Mouse (Mus musculus): ENCODE measurements around the gene Pglyrp1. TPM values are rescaled to one million over a fixed set of nuclear protein-coding genes. Genes with fewer than 3 reads are reported as not detected.

The Pglyrp1 gene
- total RNA-seq, 2 experiments from 2014 or later = 23.2 to 26.3 TPM

DNA sequence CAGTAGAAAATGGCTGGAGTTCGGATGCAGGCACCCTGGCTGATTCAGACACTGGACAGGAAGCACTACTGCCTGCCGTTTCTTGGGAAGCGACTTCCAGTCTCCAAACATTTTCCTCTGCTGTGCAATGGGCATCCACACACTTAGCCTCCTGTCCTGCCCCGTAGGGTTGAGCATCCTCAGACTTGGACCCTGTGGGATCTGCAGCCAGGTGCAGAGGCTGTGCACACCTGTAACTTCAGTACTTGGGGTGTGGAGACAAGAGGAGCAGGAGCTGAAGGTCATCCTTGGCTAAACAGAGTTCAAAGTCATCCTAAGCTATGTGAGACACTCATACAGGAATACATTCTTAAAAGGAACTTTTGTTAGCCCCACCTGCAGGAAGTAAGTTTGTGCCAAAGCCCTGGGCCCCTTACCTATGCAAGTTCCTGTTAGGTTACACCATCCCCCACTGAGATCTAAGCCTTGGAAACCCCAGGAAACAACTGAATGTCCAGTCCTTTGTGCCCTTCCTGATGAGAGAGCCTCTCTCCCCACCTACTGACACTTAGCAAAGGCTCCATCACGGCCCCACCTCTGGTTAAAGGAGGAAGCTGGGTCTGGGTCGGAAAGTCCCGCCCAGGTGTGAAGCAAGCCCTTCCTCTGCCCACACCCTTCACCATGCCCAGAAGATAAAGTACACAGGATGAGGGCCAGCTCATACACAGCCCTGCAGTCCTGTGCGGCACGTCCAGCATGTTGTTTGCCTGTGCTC, 13.0 kb downstream of the Pglyrp1 start:
- no peak for DNase-seq (ENCODE audit: low spot score in 2 of 2)
- intact Hi-C loops (cut with DNase I) = no loop called here

DNA sequence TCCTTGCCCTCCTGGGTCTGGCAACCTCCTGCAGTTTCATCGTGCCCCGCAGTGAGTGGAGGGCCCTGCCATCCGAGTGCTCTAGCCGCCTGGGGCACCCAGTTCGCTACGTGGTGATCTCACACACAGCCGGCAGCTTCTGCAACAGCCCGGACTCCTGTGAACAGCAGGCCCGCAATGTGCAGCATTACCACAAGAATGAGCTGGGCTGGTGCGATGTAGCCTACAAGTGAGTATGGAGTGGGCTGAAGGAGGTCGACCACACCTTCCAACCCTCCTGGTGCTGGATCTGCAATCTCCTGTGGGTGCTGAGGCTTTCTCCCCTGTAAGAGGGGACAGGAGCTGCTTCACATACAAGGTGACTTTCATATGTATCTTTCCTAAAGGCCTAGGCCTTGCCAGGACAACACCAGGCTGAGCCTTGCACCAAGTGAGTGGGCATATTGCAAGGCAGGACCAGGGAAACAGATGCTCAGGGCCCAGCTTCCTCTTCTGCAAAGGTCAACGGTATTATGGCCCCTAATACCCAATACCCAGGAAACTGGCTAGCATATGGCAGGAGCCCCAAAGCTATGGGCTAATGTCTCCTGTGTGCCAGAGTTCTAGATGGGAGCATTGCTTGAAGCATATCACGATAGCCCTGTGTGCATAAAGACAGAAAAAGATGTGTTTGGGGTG, 13.8 kb downstream of the Pglyrp1 start:
- intact Hi-C loops (cut with DNase I) = no loop called here

DNA sequence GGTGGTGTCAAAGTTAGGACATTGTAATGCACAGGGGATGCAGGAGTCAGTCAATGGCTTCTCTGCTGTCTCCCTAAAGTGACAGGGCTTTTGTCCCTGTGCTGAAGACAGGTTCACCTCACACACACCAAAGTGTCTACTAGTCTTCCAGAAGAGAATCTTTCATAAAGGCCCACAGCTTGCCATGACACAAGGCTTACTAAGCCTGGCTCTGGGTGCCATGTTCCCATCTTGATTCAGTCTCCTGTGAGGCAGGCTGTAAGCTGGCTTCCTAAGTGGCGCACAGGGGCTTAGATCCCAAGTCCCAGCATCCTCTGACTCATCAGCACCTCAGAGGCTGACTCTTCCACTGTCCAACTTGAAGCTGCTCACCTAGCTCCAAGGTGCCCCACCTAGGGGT, 15.8 kb downstream of the Pglyrp1 start:
- DNase-seq (ENCODE audit: low spot score in 2 of 2) = no peak
- intact Hi-C loops (cut with DNase I) = no loop called here

More for the DNA sequence above, 13.8 kb downstream of the Pglyrp1 start:
- DNase-seq (ENCODE audit: low spot score in 2 of 2) = no peak

DNA sequence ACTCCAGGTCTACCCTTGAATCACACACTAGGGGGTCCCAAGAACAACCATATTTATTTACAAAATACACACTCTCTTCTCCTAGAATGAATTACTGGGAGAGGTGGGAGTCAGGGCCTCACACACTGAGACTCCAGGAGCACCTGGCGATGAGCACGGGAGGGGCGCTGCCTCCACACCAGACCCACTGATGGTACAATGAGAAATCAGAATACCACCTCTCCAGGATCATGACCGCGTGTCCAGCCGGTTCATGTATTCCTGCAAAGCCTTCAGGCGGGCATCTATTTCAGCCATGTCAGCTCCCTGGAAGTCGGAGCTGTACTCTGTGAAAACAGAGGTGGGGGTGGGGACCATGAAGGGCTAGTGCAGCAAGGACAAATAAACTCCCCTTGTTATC, 19.7 kb downstream of the Pglyrp1 start:
- intact Hi-C loops (cut with DNase I) = no loop called here
- DNase-seq (ENCODE audit: low spot score in 2 of 2) = no peak

DNA sequence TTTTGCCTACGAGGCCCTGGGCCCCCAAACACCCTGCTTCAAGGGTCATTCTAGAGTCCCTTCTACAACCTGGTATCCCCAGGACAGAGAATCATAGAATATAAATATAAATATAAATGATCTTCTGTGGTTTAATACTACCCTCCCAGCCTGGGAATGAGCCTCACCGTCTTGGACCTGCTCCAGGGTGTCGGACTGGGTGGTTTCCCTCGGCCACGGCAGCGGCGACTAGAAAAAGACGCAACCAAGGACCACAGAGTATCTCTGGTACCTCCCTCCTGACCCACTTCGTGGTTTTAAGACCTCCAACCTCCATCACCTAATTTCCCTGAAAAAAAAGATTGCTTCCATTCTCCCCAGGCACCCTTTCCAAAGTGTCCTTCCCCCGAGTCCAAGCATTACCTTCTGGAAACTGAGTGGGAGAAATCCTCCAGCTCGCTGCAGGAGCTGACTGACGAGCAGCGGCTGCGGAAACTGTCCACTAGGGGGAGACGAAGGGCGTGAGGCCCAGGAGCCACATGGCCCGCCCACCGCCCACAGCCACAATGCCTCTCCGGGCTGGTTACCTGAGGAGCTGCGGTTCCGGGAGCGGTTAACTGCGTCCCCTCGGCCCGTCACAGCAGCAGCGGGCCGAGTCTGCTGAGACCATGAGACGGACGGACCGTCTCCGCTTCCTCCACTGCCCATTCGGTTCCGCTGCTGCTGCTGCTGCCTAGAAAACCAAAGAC, 20.9 kb downstream of the Pglyrp1 start:
- peak; percentile 91 to 95 for DNase-seq (ENCODE audit: low spot score in 2 of 2)
- intact Hi-C loops (cut with DNase I) = no loop called here

DNA sequence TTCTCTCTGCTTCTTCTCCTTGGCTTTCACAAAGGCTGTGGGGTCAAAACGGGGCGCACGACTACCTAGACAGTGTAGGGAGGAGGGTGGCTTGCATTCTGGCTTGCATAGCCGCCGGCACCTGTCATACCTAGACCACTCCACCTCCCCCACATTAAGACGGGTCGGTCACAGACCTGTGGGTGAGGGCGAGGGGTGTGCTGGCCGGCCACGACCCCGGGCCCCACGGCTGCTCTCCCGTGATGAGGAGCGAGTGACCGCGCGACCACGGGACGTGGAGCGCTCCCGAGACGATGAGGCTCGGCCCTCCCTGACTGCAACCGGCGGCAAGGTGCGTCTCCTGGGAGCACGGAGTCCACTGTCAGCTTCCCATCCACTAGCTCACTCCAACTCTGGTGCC, 21.9 kb downstream of the Pglyrp1 start:
- no peak for DNase-seq (ENCODE audit: low spot score in 2 of 2)
- intact Hi-C loops (cut with DNase I) = no loop called here

DNA sequence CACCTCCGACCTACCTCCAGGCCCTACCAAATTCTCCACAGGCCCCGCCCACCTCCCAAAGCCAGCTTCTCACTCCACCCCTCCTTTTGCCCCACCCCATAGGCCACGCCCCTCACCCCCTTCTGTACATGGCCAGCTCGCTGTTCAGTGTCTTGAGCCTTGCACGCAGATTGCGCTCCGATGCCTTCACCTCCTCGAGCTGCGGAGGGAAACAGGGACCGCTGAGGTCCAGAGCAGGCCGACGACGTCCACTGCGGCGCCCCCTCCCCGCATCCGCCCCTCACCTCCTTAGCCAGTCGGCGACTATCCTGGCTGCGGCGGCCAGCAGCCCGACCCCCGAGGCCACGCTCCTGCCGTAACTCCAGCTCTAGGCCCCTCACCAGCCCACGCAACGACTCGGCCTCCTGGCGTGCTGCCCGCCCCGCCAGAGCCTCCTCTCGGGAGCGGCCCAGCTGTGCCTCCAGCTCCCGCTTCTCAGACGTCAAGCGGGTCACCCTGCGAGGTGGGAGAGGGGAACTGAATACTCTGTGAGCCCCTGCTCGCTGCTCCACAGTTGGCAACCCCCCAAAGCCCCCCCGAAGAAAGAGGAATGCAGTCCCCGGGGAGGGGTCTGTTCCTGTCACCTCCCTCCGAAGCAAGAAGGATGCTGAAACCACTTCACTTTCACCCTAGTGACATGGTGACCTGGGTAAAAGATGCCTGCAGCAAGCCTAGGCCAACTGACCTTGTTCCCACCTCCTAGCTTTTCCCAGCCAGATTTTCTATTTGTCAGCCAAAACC, 22.7 kb downstream of the Pglyrp1 start:
- intact Hi-C loops (cut with DNase I) = loop anchor here (2.0 kb wide), 1 partner anchor 65 kb away; no protein-coding TSS in a partner anchor
- DNase-seq (ENCODE audit: low spot score in 2 of 2) = peak; percentile 34 to 49

DNA sequence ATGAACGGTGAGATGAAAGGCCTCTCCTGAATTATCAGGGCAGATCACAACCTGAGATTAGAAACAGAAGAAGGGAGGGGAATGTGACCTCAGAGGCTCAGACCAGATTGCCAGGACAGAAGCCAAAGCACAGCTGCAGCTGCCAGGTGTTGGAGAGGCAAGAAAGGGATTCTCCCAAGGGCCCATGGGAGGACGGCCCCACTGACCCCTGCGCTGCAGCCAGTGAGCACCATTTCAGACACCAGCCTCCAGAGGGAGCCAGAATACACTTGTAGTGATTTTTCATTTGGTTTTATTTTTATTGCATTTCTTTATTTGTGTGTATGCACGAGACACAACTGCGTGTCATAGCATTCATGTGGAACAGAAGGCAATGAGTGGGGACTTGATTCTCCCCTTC, 25.4 kb downstream of the Pglyrp1 start:
- peak; percentile 40 to 48 for DNase-seq (ENCODE audit: low spot score in 2 of 2)
- intact Hi-C loops (cut with DNase I) = loop anchor here (5.0 kb wide), 1 partner anchor 96 kb away; the partner anchor contains the start of gene Mypop

DNA sequence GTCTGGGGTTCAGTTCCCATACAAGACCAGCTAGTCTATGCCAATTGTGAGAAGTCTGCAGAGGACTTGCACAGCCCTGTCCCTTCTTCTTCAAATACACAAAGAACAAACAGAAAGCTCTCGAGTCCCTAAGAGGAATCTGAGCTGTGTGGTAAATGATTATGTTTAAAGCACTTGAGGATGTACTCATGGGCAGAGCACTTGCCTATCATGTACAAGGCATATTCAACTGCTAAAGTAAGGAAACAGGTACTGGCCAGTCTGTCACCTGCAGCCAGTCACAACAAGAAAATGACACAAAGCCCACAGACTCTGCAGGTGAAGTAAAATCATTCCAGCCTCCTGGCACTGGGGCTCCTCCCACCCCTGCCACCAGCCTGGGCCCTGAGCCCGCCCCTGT, 29.4 kb downstream of the Pglyrp1 start:
- intact Hi-C loops (cut with DNase I) = no loop called here
- no peak for DNase-seq (ENCODE audit: low spot score in 2 of 2)

DNA sequence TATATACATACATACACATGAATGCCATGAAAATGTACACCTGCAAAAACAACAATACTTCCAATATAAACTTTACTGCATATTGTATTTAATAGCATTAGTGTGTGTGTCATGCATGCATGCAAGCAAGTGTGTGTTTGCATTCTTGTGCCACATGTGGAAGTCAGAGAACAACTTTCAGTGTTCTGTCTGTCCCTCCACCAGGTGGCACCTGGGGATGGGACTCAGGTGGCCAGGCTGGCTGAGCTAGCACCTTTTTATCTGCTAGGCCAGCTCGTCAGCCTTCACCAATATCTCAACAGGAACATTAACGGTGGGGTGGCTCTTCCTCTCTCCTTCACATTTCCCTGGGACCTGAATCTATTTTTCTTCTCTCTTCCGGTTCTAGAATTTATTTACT, 31.4 kb downstream of the Pglyrp1 start:
- DNase-seq (ENCODE audit: low spot score in 2 of 2) = no peak
- intact Hi-C loops (cut with DNase I) = no loop called here

DNA sequence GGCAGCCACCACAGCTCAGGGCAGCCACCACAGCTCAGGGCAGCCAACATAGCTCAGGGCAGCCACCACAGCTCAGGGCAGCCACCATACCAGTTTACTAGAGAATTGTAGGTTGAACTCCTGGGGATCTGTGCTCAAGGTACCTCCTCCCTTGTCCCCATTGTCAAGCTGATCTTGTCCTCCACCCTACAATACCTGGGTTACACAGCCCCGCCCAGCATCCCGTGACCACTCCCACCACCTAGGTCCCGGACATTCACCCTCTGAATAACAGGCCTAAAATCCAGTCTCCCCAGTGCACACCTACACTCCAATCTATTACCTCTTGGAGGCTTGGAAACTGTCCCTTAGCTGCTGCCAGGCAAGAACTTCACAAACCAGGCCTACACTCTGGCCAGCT, 33.8 kb downstream of the Pglyrp1 start:
- intact Hi-C loops (cut with DNase I) = no loop called here
- no peak for DNase-seq (ENCODE audit: low spot score in 2 of 2)

DNA sequence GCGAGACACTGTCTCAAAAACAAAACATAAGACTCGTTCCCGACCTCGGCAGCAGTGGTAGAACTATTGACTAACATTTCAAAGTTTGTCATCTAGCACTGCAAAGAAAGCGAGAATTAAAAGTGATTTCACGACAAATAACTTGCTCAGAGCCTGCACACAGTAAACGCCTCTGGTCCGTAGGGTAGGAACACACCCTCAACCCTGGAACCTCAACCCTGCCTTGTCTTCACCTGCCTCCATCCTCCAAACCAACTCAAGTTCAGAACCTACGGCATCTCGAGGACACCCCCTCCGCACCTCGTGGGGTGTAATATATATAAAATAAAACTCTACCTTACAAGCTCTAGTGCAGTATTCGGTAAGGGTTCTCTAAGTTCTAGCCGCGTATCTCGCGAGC, 38.7 kb downstream of the Pglyrp1 start:
- no peak for DNase-seq (ENCODE audit: low spot score in 2 of 2)
- intact Hi-C loops (cut with DNase I) = no loop called here

DNA sequence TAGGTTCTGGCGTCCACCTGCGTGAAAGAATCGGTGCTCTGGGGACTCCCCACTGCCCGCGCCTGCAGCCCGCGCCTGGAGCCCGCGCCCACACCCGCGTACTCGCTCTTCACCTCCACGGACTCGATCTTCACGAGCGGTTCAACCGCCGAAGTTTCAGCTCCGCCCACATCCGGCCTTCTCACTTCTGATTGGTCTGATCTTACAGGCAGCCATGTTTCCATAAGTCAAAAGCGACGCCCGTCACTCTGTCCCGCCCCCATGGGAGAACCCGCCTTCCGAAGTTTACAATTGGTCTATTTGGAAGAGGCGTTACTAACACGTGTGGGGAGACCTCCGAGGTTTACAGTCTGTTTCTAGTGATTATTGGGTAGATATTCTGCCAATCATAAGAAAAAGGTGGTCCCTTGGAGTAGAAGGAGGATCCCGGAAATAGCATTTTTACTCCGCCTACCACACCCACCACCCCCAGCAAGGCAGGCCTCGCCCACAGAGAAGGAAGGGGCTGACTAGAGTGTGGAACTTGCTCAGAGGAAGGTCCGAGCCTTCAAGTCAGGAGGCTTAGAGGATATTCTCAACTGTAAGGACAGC, 39.2 kb downstream of the Pglyrp1 start, which contains the start of gene Ccdc61:
TSS of gene Ccdc61 (minus strand) at position 175 of the 591 bp plus-strand sequence.
- peak; percentile 94 to 100 for DNase-seq (ENCODE audit: low spot score in 2 of 2)
- intact Hi-C loops (cut with DNase I) = no loop called here

DNA sequence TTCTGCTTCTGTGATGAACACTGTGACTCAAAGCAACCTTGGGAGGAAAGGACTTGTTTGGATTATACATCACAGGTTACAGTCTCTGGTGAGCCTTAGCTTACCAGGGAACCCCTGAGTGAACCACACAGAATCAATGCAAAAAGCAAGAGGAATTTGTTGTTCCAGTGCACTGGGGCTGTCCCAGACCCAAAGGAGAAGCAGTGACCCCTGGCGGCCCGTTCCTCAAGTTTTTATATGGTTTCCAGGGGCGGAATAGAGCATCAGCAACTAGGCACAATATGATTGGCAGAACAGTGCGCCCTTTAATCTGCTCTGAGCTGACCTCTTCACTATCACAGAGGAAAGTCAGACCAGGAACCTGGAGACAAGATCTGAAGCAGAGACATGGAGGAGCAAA, 45.1 kb downstream of the Pglyrp1 start:
- DNase-seq (ENCODE audit: low spot score in 2 of 2) = no peak
- intact Hi-C loops (cut with DNase I) = no loop called here

DNA sequence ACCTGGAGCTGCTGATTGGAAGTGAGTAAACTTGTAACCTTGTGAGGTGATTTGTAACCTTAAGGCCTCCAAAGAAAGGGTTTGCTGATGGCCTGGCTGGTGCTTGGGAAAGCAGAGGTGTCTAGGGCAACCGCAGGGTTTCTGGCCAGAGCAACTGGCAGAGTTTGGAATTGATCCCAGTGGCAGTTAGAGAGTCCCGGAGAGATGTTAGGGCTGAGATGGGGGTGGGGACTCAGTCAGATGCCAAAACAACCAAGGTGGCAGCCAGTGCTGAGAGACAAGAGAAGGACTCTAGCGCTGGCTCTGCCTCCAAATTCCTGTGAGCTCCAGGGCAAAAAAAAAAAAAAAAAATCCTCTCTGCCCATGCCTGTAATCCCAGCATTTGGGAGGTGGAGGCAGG, 46.8 kb downstream of the Pglyrp1 start:
- DNase-seq (ENCODE audit: low spot score in 2 of 2) = peak in 1 of 2 experiments; percentile 26
- intact Hi-C loops (cut with DNase I) = no loop called here

DNA sequence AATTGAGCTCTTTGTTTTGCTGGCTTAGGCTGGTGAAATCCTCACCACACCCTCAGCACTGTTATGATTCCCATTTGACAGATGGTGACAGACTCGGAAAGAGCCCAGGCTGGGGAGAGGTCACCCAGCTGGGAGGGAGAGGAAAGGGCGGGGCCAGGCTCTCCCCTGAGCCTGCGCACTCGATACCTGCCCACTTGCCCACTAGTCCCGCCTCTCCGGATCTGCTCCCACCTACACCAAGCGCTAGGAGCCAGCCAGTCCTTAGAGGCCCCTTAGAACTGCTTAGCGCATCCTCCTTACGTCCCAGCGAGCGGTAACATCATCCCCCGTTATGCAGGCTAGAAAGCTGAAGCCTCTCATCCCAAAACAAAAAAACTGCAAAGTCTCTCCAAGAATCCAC, 49.9 kb downstream of the Pglyrp1 start:
- intact Hi-C loops (cut with DNase I) = loop anchor here (5.0 kb wide), 1 partner anchor 796 kb away; the partner anchor contains the start of gene Tomm40
- DNase-seq (ENCODE audit: low spot score in 2 of 2) = peak; percentile 82 to 95

DNA sequence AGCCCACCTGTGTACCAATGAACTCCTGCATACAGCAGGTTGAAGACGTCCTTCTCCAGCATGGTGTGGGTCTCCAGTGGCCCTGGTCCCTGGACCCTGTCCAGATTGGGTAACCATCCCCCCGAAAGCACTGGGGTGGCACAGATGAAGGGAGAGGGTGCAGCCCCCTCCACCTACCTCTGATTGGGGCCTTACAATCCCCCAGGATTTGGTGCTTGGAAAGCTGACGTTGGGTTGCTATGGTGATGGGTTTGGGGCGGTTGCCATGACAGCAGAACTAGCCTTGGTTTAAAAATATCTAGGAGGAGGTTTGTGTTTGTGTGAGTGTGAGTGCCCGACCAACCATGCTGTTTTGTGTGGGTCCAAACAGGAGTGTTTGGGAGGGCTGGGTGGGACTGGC, 51.7 kb downstream of the Pglyrp1 start:
- peak; percentile 88 to 97 for DNase-seq (ENCODE audit: low spot score in 2 of 2)
- intact Hi-C loops (cut with DNase I) = loop anchor here (5.0 kb wide), 1 partner anchor 794 kb away; the partner anchor contains the start of gene Tomm40

DNA sequence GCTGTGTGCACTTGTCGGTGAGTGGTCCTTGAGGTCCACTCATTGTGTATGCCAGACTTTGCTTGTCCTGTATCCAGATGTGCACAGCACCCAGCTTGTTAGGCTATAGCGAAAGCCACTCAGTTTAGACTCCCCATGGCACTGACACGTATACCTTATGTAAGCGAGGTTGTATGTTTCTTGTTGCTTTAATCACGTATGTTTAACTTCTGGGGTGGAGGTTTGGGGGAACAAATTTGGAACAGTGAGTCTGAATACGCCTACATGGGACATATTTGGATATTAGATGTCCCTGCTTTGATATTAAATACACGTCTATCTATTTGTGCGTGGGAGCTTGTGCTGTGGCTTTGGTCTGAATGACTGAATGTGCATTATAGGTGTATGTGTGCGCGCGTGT, 52.1 kb downstream of the Pglyrp1 start:
- intact Hi-C loops (cut with DNase I) = loop anchor here (5.0 kb wide), 1 partner anchor 794 kb away; the partner anchor contains the start of gene Tomm40
- no peak for DNase-seq (ENCODE audit: low spot score in 2 of 2)

DNA sequence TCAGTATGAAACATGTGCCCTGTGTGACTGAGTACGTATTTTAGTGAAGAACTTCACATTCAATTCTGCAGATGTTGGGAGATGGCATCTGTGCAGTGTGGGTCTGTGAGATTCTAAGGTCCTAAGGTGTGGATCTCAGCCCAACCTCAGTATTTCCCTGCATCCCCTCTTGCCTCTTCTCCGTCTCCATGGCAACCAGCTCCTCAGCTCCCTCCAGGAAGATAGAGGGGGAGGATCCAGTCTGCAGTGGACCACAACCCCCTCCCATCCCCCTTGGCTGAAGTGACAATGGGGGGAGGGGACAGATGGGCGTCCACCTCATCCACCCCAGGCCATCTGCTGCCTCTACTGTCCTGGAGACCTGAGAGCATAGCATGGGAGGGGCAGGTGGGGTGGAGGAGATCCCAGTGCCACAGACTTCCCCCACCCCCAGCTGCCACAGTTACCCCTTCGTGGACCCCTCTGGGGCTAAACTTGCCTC, 52.6 kb downstream of the Pglyrp1 start:
- intact Hi-C loops (cut with DNase I) = loop anchor here (2.0 to 5.0 kb wide), 3 partner anchors 19 to 794 kb away; partner anchors contain the start of genes Mypop and Tomm40
- peak; percentile 58 to 72 for DNase-seq (ENCODE audit: low spot score in 2 of 2)

All from left cerebral cortex, postnatal 25 days (tissue).